Mouse (Mus musculus) hindbrain, embryonic 13.5 days (tissue): ENCODE data around the gene Nufip2. TPM values are rescaled to one million over a fixed set of nuclear protein-coding genes. Genes with fewer than 3 reads are reported as not detected.

Experiments used
- ATAC-seq: fragments of 200-750 bp; cut with Nextera tagmentation; 2 replicates; pipeline ENCODE4 v1.8.0; 2017; ENCODE audit warnings: moderate TSS enrichment; ENCODE audit not compliant: low FRiP score
- H3K27ac ChIP-seq: fragments of 300-500 bp; sonication (generic); 2 replicates; pipeline ENCODE4 v1.5.1; 2015; ENCODE audit warnings: inconsistent platforms, mild to moderate bottlenecking, moderate library complexity
- H3K27me3 ChIP-seq: fragments of 300-500 bp; sonication (generic); 2 replicates; pipeline ENCODE4 v1.6.1; 2015; ENCODE audit warnings: mild to moderate bottlenecking, inconsistent platforms
- H3K36me3 ChIP-seq: fragments of 300-500 bp; sonication (generic); 2 replicates; pipeline ENCODE4 v1.6.1; 2015; ENCODE audit warnings: mild to moderate bottlenecking, inconsistent platforms
- H3K4me1 ChIP-seq: fragments of 300-500 bp; sonication (generic); replicated peaks from 2 replicates; pipeline ENCODE4 v1.6.1; 2015; ENCODE audit warnings: inconsistent platforms
- H3K4me2 ChIP-seq: fragments of 300-500 bp; sonication (generic); 2 replicates; pipeline ENCODE4 v1.6.1; 2015; ENCODE audit warnings: inconsistent platforms, mild to moderate bottlenecking, moderate library complexity
- H3K4me3 ChIP-seq: fragments of 300-500 bp; sonication (generic); 2 replicates; pipeline ENCODE4 v1.5.1; 2015; ENCODE audit warnings: mild to moderate bottlenecking, inconsistent platforms
- H3K9ac ChIP-seq: fragments of 300-500 bp; sonication (generic); 2 replicates; pipeline ENCODE4 v1.6.1; 2015; ENCODE audit warnings: mild to moderate bottlenecking, inconsistent platforms
- H3K9me3 ChIP-seq: fragments of 300-500 bp; sonication (generic); 2 replicates; pipeline ENCODE4 v1.6.1; 2016; ENCODE audit warnings: inconsistent platforms
- WGBS: fragments of 180-500 bp; shearing (Covaris S2); methylation state at CpG from one replicate; pipeline ENCODE4 v1.1.7; 2015; 5-methylcytosine and 5-hydroxymethylcytosine counted together
- polyA plus RNA-seq: library from polyadenylated mRNA; unstranded; fragments of >200 nt; fragmentation: Nextera tagmentation; extraction: Ambion mirVana; gene quantifications from 2 replicates; pipeline ENCODE4 v1.2.1, GENCODE M21; 2015

Nufip2 gene
- polyA plus RNA-seq, 1 experiment from 2014 or later, result 4.6 TPM

- H3K9ac ChIP-seq, result no peak overlapping the region
- no peak for ATAC-seq
- H3K9me3 ChIP-seq, result no peaks in the 10 kb centered on the region
Observed at GRCm38 (mm10) chr11:77777937-77778336, 92.0 kb downstream of the Nufip2 start.

GRCm38 (mm10) chr11:77779240-77779639 is 93.3 kb downstream of the Nufip2 start:
- WGBS, result 82% methylated on average over 1 of the region's 1 CpGs
- Histone ChIP-seq H3K27me3 (no peaks in the 10 kb centered on the region), H3K4me2 (no peak overlapping the region), H3K9ac (no peak overlapping the region), H3K27ac (no peak overlapping the region), H3K9me3 (no peaks in the 10 kb centered on the region), H3K4me1 (peaks cover 58% of the 10 kb centered on the region), H3K4me3 (no peak overlapping the region), H3K36me3 (peaks cover 35% of the 10 kb centered on the region)
- ATAC-seq, result no peak

More at GRCm38 (mm10) chr11:77777937-77778336, 92.0 kb downstream of the Nufip2 start:
- Histone ChIP-seq H3K4me3 (no peak overlapping the region), H3K4me1 (peaks cover 45% of the 10 kb centered on the region), H3K27me3 (no peaks in the 10 kb centered on the region), H3K36me3 (peaks cover 35% of the 10 kb centered on the region), H3K27ac (no peak overlapping the region), H3K4me2 (no peak overlapping the region)
- whole genome bisulfite sequencing, result 91% methylated on average over 17 of the region's 17 CpGs

GRCm38 (mm10) chr11:77781088-77781487 is 95.1 kb downstream of the Nufip2 start:
- H3K36me3 ChIP-seq, result peaks cover 35% of the 10 kb centered on the region
- ATAC-seq, result no peak
- H3K4me3 ChIP-seq, result no peak overlapping the region
- 70% methylated on average over 7 of the region's 7 CpGs for WGBS
- peaks cover 69% of the 10 kb centered on the region for H3K4me1 ChIP-seq
- H3K9ac ChIP-seq, result no peak overlapping the region
- H3K27ac ChIP-seq, result no peak overlapping the region
- no peaks in the 10 kb centered on the region for H3K27me3 ChIP-seq
- H3K9me3 ChIP-seq, result no peaks in the 10 kb centered on the region
- H3K4me2 ChIP-seq, result no peak overlapping the region

GRCm38 (mm10) chr11:77782104-77782815 is 96.3 kb downstream of the Nufip2 start:
- WGBS, result 85% methylated on average over 7 of the region's 7 CpGs
- H3K4me1 ChIP-seq, result peaks cover 74% of the 10 kb centered on the region
- H3K27ac ChIP-seq, result no peak overlapping the region
- H3K4me3 ChIP-seq, result no peak overlapping the region
- H3K4me2 ChIP-seq, result no peak overlapping the region
- H3K36me3 ChIP-seq, result peaks cover 33% of the 10 kb centered on the region
- no peak for ATAC-seq
- no peak overlapping the region for H3K9ac ChIP-seq
- H3K9me3 ChIP-seq, result no peaks in the 10 kb centered on the region
- no peaks in the 10 kb centered on the region for H3K27me3 ChIP-seq

GRCm38 (mm10) chr11:77783211-77783746 is 97.3 kb downstream of the Nufip2 start:
- 63% methylated on average over 10 of the region's 10 CpGs for WGBS
- ATAC-seq, result no peak
- Histone ChIP-seq H3K9me3 (no peaks in the 10 kb centered on the region), H3K27ac (peak overlapping the region; percentile 75), H3K4me2 (no peak overlapping the region; the same call in 1 of the 2 replicates), H3K9ac (peak overlapping the region; percentile 56), H3K36me3 (peaks cover 22% of the 10 kb centered on the region), H3K4me3 (no peak overlapping the region), H3K27me3 (no peaks in the 10 kb centered on the region), H3K4me1 (peaks cover 74% of the 10 kb centered on the region)

- Histone ChIP-seq H3K36me3 (peaks cover 15% of the 10 kb centered on the region), H3K27ac (peak overlapping the region; percentile 75), H3K4me3 (no peak overlapping the region), H3K9me3 (no peaks in the 10 kb centered on the region), H3K9ac (peak overlapping the region; percentile 56), H3K4me1 (peaks cover 72% of the 10 kb centered on the region), H3K27me3 (no peaks in the 10 kb centered on the region), H3K4me2 (no peak overlapping the region; the same call in 1 of the 2 replicates)
- ATAC-seq, result peak; percentile 18; the same call in 1 of the 2 replicates
- WGBS, result 58% methylated on average over 18 of the region's 18 CpGs
Observed at GRCm38 (mm10) chr11:77783747-77784646, 98.0 kb downstream of the Nufip2 start.

- H3K9ac ChIP-seq, result no peak overlapping the region
- H3K4me3 ChIP-seq, result no peak overlapping the region
- H3K4me2 ChIP-seq, result no peak overlapping the region
- H3K27me3 ChIP-seq, result no peaks in the 10 kb centered on the region
- H3K9me3 ChIP-seq, result no peaks in the 10 kb centered on the region
- H3K27ac ChIP-seq, result no peak overlapping the region
- ATAC-seq, result no peak
- 82% methylated on average over 9 of the region's 9 CpGs for WGBS
- H3K4me1 ChIP-seq, result peaks cover 63% of the 10 kb centered on the region
- 0 out of 2 replicates have a peak, but pooled peaks cover 10% of the 10 kb centered on the region for H3K36me3 ChIP-seq
Observed at GRCm38 (mm10) chr11:77784894-77785293, 98.9 kb downstream of the Nufip2 start.

- H3K4me1 ChIP-seq, result peaks cover 66% of the 10 kb centered on the region
- H3K9ac ChIP-seq, result no peak overlapping the region
- ATAC-seq, result no peak
- H3K27ac ChIP-seq, result peak overlapping the region; percentile 66
- H3K4me2 ChIP-seq, result no peak overlapping the region
- H3K4me3 ChIP-seq, result no peak overlapping the region
- H3K36me3 ChIP-seq, result 0 out of 2 replicates have a peak, but pooled peaks cover 10% of the 10 kb centered on the region
- H3K9me3 ChIP-seq, result no peaks in the 10 kb centered on the region
- H3K27me3 ChIP-seq, result no peaks in the 10 kb centered on the region
- 18% methylated on average over 5 of the region's 5 CpGs for WGBS
Observed at GRCm38 (mm10) chr11:77785396-77785767, 99.4 kb downstream of the Nufip2 start.

- no peak overlapping the region for H3K4me2 ChIP-seq
- peaks cover 66% of the 10 kb centered on the region for H3K4me1 ChIP-seq
- peak; percentile 61; the same call in 1 of the 2 replicates for ATAC-seq
- no peak overlapping the region for H3K4me3 ChIP-seq
- peak overlapping the region; percentile 66 for H3K27ac ChIP-seq
- 0 out of 2 replicates have a peak, but pooled peaks cover 6% of the 10 kb centered on the region for H3K36me3 ChIP-seq
- WGBS, result 46% methylated on average over 7 of the region's 7 CpGs
- 0 out of 2 replicates have a peak overlapping the region, but pooled peaks have one; percentile 46 for H3K9ac ChIP-seq
- H3K27me3 ChIP-seq, result no peaks in the 10 kb centered on the region
- no peaks in the 10 kb centered on the region for H3K9me3 ChIP-seq
Observed at GRCm38 (mm10) chr11:77785768-77786561, 100.0 kb downstream of the Nufip2 start.

- no peak within 1 kb of the TSS for H3K4me2 ChIP-seq
- H3K9ac ChIP-seq, result no peak within 1 kb of the TSS
- H3K9me3 ChIP-seq, result no peaks in the 10 kb centered on the region
- H3K36me3 ChIP-seq, result no peaks in the 10 kb centered on the region
- no peak for ATAC-seq
- H3K4me3 ChIP-seq, result no peak within 1 kb of the TSS
- 90% methylated on average over 5 of the region's 5 CpGs for WGBS
- H3K27ac ChIP-seq, result peak within 1 kb of the TSS; percentile 66
- H3K27me3 ChIP-seq, result no peaks in the 10 kb centered on the region
- peaks cover 68% of the 10 kb centered on the region for H3K4me1 ChIP-seq
Observed at GRCm38 (mm10) chr11:77787707-77788106, 101.8 kb downstream of the Nufip2 start, which contains the start of gene Gm10277. Gene Gm10277, minus strand, starts transcription at chr11:77787747.

- Histone ChIP-seq H3K27ac (no peak overlapping the region), H3K4me2 (no peak overlapping the region), H3K9ac (no peak overlapping the region), H3K4me3 (no peak overlapping the region), H3K9me3 (no peaks in the 10 kb centered on the region), H3K27me3 (no peaks in the 10 kb centered on the region), H3K36me3 (no peaks in the 10 kb centered on the region), H3K4me1 (peaks cover 62% of the 10 kb centered on the region)
- WGBS, result 85% methylated on average over 5 of the region's 5 CpGs
- ATAC-seq, result no peak
Observed at GRCm38 (mm10) chr11:77789512-77789911, 103.6 kb downstream of the Nufip2 start.
